Mouse (Mus musculus) C2C12 (cell line): ENCODE data around the gene Kdm4c.

Source experiments
- CEBPB ChIP-seq: IDR thresholded peaks from one replicate; pipeline ENCODE4 v1.6.1; 2011; ENCODE audit warnings: low read depth, mild to moderate bottlenecking, control low read depth, moderate library complexity
- CTCF ChIP-seq: IDR thresholded peaks from one replicate; pipeline ENCODE4 v1.5.1; 2011; ENCODE audit not compliant: control insufficient read depth, insufficient read depth, insufficient read length
- MAX ChIP-seq: IDR thresholded peaks from one replicate; pipeline ENCODE4 v1.6.1; 2011; ENCODE audit warnings: mild to moderate bottlenecking, control low read depth
- MYOG ChIP-seq: IDR thresholded peaks from one replicate; pipeline ENCODE4 v1.6.1; 2011; ENCODE audit not compliant: control insufficient read depth, insufficient read length; ENCODE audit errors: extremely low read depth
- USF1 ChIP-seq: IDR thresholded peaks from one replicate; pipeline ENCODE4 v1.6.1; 2011; ENCODE audit warnings: low read depth, mild to moderate bottlenecking, control low read depth, moderate library complexity

DNA sequence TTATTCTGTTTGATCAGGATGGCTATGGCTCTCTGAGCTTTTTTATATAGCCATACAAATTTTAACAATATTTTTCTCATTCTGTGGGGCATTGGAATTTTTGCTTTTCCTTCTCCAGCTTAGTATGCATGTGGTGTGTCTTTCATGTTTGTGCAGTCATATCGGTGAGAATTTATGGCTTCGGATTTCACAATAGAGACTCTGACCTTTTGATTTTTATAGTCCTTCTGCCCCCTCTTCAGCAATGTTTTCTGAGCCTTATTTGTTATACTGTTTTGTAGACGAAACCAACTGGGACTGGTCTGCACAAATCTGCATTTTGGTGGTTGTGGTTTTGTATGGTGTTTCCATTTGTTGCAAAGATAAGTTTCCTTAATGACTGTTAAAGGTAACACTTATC lies 45.6 kb downstream of the Kdm4c start:
- TF ChIP-seq USF1 (no peak), CTCF (no peak), MYOG (no peak), MAX (no peak), CEBPB (no peak)
